In genomic region chr5:139149006-139149672, GRCm38 (mm10) we compare ENCODE assay signal across 8 mouse cellular contexts. TPM values are rescaled to one million over a fixed set of nuclear protein-coding genes. Genes with fewer than 3 reads are reported as not detected.
DNase-seq lines count a peak whose midpoint lies in the region; ATAC-seq and TF ChIP-seq lines count a peak whose summit lies in the region.

No protein-coding gene starts in this region.

- no peaks in the 10 kb centered on the region for H3K27me3 ChIP-seq in hindbrain, embryonic 14.5 days (ENCODE audit: control insufficient read depth, insufficient read depth, low read length)
- H3K27me3 ChIP-seq in midbrain, embryonic 12.5 days: no peaks in the 10 kb centered on the region

- WGBS in hindbrain, embryonic 14.5 days: 26% methylated on average over 11 of the region's 11 CpGs
- WGBS in midbrain, embryonic 12.5 days: 30% methylated on average over 11 of the region's 11 CpGs

- intact Hi-C loops in left cerebral cortex, adult 2 months (cut with DNase I): no loop called here

- H3K4me2 ChIP-seq in hindbrain, embryonic 14.5 days (replicated peaks): peak overlapping the region; percentile 95
- peak overlapping the region; percentile 97 for H3K4me2 ChIP-seq in midbrain, embryonic 12.5 days (replicated peaks)

- no peak overlapping the region for H3K27ac ChIP-seq in left cerebral cortex, adult 2 months
- no peak overlapping the region for H3K27ac ChIP-seq in hindbrain, embryonic 14.5 days
- peak overlapping the region; percentile 79 for H3K27ac ChIP-seq in midbrain, embryonic 12.5 days (replicated peaks)

- H3K4me3 ChIP-seq in left cerebral cortex, adult 2 months: peak overlapping the region; percentile 86
- peak overlapping the region; percentile 91 for H3K4me3 ChIP-seq in hindbrain, embryonic 14.5 days (replicated peaks; ENCODE audit: low read length)
- H3K4me3 ChIP-seq in midbrain, embryonic 12.5 days: peak overlapping the region; percentile 98

- H3K9ac ChIP-seq in hindbrain, embryonic 14.5 days: peak overlapping the region; percentile 41; the same call in 1 of the 2 replicates
- no peak overlapping the region; the same call in 1 of the 2 replicates for H3K9ac ChIP-seq in midbrain, embryonic 12.5 days (replicated peaks)

- DNase-seq in left cerebral cortex, adult 2 months (ENCODE audit: extremely low spot score in 1 of 2, low spot score in 2 of 2): no peak
- no peak for DNase-seq in left cerebral cortex, adult 11 months (ENCODE audit: low spot score)
- no peak for DNase-seq in hindbrain, embryonic 14.5 days (ENCODE audit: low spot score)
- DNase-seq in thymus, postnatal 0 days (ENCODE audit: low spot score): no peak
- no peak for DNase-seq in gastrocnemius, postnatal 10 days
- no peak for DNase-seq in T-cell, adult 2 months (ENCODE audit: low spot score)

- peak; percentile 30 for ATAC-seq in common myeloid progenitor, adult 5-6 weeks (replicated peaks; ENCODE audit: low read depth, poor library complexity, severe bottlenecking)
- ATAC-seq in hindbrain, embryonic 14.5 days (ENCODE audit: low FRiP score): peak; percentile 16; the same call in 1 of the 2 replicates
- ATAC-seq in midbrain, embryonic 12.5 days (ENCODE audit: low FRiP score, low read depth): peak; percentile 67

- H3K4me1 ChIP-seq in hindbrain, embryonic 14.5 days (replicated peaks; ENCODE audit: control insufficient read depth, insufficient read depth, low read length): peaks cover 17% of the 10 kb centered on the region
- peaks cover 17% of the 10 kb centered on the region for H3K4me1 ChIP-seq in midbrain, embryonic 12.5 days

- H3K9me3 ChIP-seq in hindbrain, embryonic 14.5 days (ENCODE audit: control insufficient read depth, low read length): no peaks in the 10 kb centered on the region
- H3K9me3 ChIP-seq in midbrain, embryonic 12.5 days: 0 out of 2 replicates have a peak, but pooled peaks cover 2% of the 10 kb centered on the region

- TF ChIP-seq CTCF in left cerebral cortex, adult 2 months (IDR thresholded peaks at IDR 0.05): no peak

- H3K36me3 ChIP-seq in hindbrain, embryonic 14.5 days (replicated peaks; ENCODE audit: control insufficient read depth, insufficient read depth): peaks cover 16% of the 10 kb centered on the region
- H3K36me3 ChIP-seq in midbrain, embryonic 12.5 days: peaks cover 21% of the 10 kb centered on the region

RNA-seq across cellular contexts. Expression of gene Prkar1b, which starts 0.7 kb away (rescaled TPM):
- total RNA-seq in left cerebral cortex, adult 2 months (2021): 100 to 1,000 TPM; 767 to 781 TPM
- total RNA-seq in common myeloid progenitor, adult 5-6 weeks (2017): not detected in 2 replicates
- polyA plus RNA-seq in hindbrain, embryonic 14.5 days (2014; fragmentation: Nextera tagmentation; extraction: Ambion mirVana): 215 and 239 TPM in 2 replicates
- polyA plus RNA-seq in midbrain, embryonic 12.5 days (2016; fragmentation: Nextera tagmentation; extraction: Ambion mirVana): 45.5 and 50.4 TPM in 2 replicates
- 2.4 and 3.5 TPM in 2 replicates for polyA plus RNA-seq in thymus, postnatal 0 days (2015; fragmentation: Nextera tagmentation; extraction: Ambion mirVana)
- 1 to 10 TPM; 3.2 to 4.3 TPM for total RNA-seq in gastrocnemius, postnatal 10 days (2021)

RNA-seq across cellular contexts. Expression of gene Dnaaf5, which starts 0.9 kb away (rescaled TPM):
- total RNA-seq in left cerebral cortex, adult 2 months (2021): 1 to 10 TPM; 7.4 to 8.2 TPM
- total RNA-seq in common myeloid progenitor, adult 5-6 weeks (2017): 9.7 and 11.9 TPM in 2 replicates
- 3.6 and 4.5 TPM in 2 replicates for polyA plus RNA-seq in hindbrain, embryonic 14.5 days (2014; fragmentation: Nextera tagmentation; extraction: Ambion mirVana)
- 6.7 and 6.9 TPM in 2 replicates for polyA plus RNA-seq in midbrain, embryonic 12.5 days (2016; fragmentation: Nextera tagmentation; extraction: Ambion mirVana)
- 3.4 and 4.1 TPM in 2 replicates for polyA plus RNA-seq in thymus, postnatal 0 days (2015; fragmentation: Nextera tagmentation; extraction: Ambion mirVana)
- 10 to 100 TPM in 1 of 2 experiments, 1 to 10 TPM in 1; 9.0 to 10.1 TPM for total RNA-seq in gastrocnemius, postnatal 10 days (2021)

RNA-seq across cellular contexts. Expression of gene Sun1, which starts 51.3 kb away (rescaled TPM):
- total RNA-seq in left cerebral cortex, adult 2 months (2021): 100 to 1,000 TPM; 135 to 147 TPM
- 51.7 and 60.4 TPM in 2 replicates for total RNA-seq in common myeloid progenitor, adult 5-6 weeks (2017)
- 44.1 and 44.7 TPM in 2 replicates for polyA plus RNA-seq in hindbrain, embryonic 14.5 days (2014; fragmentation: Nextera tagmentation; extraction: Ambion mirVana)
- polyA plus RNA-seq in midbrain, embryonic 12.5 days (2016; fragmentation: Nextera tagmentation; extraction: Ambion mirVana): 48.1 and 53.1 TPM in 2 replicates
- polyA plus RNA-seq in thymus, postnatal 0 days (2015; fragmentation: Nextera tagmentation; extraction: Ambion mirVana): 19.0 and 19.4 TPM in 2 replicates
- total RNA-seq in gastrocnemius, postnatal 10 days (2021): 10 to 100 TPM; 42.7 to 52.4 TPM

Comparison
In these comparisons a context has a peak if more than half of its experiments do, and no peak if none do; other contexts are left out.
1. ATAC-seq: peak in every context shown above with its lines; median percentile 67 in midbrain, embryonic 12.5 days; 30 in common myeloid progenitor, adult 5-6 weeks; 16 in hindbrain, embryonic 14.5 days.
2. RNA of gene Prkar1b, which starts 0.7 kb away (total RNA-seq): 767 to 781 TPM in left cerebral cortex, adult 2 months; 3.2 to 4.3 TPM in gastrocnemius, postnatal 10 days and not detected in common myeloid progenitor, adult 5-6 weeks; every median in the first group is over 100 times any median in the second.
3. Peak in every context shown above with its lines, with median percentiles within 50 percentile points of each other: H3K4me3 ChIP-seq.